Mouse (Mus musculus): ENCODE results near the gene Cbx3. TPM values are rescaled to one million over a fixed set of nuclear protein-coding genes. Genes with fewer than 3 reads are reported as not detected.

Cbx3 gene
- total RNA-seq (2021): 107 and 114 TPM in 2 replicates
- long read RNA-seq, transcript Cbx3-206 (2 exons, 308 nt): minor isoform, 9 of 148 reads
- long read RNA-seq, transcript Cbx3-201 (6 exons, 1,889 nt): major isoform, 125 of 148 reads
- long read RNA-seq, partial matches to known transcripts: 6 of 148 reads
- long read RNA-seq, other reads (novel, unspliced or antisense): 5 of 148 reads

DNA sequence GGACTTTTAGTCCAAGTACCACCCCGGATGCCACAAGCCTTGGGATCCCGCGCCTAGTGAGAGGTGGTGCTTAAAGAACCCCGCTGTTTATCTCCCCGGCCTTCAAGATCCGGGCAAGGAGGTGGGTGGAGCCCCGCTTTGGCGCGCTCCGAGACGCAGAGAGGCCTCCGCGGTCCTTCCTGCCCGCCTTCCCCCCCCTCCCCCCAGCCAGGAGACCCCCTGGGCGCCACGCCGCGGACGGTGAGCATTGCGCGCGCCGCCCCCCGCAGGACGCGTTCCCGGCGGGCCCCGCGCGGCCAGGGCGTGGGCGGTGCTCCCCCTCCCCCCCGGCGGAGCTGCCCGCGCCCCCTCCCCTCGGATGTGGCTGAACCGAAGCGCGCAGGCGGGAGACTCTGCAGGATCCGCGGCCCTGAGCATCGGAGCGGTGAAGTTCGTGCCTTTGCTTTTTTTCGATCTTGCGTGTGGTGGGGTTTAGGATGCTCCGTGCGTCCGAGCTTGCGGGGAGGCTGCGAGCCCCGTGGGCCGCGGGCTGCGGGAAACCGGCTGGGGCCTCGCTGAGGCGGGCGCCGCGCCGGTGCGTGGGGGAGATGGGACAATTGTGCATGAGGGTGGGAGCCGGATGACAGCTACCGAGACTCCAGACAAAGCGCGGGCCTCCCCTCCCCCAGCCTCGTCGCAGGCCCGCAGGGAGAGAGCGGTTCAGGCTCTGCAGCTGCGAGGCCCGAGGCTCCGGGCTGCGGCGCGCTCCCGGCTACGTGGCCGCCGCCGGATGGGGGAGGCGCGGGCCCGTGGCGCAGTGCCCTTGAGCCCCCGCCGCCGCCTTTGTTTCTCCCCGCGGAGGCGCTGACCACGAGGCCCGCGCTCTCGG, at the start of gene Cbx3:
TSS of gene Cbx3 (plus strand) at position 50 of the 868 bp plus-strand sequence.
- DNase-seq: peak; percentile 85

DNA sequence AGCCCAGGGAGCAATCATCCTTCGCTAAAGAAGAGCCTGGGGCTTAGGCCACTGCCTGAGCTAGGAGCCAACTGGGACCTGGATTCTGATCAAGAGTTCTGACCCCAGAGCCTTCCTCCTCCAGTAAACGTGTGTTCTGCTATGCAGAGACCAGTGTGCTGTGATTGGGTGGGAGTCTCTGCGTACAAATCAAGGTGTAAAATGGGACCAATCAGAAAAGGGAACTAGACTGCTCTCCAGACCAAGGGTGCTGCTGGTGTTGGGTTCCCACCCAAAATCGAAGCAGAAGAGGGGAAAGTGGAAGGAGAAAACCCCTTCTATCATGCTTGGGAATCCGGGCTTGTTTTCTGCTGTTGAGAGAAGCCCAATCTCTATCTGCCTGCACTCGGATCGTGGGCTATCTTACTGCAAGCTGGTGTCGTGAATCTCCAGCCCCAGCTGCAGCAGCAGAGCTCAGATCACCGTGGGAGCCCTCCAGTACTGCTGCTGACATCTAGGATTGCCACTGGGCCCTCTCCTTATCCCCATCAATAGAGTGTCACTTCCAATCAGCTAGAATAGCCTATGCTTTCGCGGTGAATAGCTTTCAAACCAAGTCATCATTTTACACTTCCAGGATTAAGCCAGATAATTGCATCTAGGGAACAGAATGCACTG, 46.6 kb upstream of the Cbx3 start:
- no peak for DNase-seq

DNA sequence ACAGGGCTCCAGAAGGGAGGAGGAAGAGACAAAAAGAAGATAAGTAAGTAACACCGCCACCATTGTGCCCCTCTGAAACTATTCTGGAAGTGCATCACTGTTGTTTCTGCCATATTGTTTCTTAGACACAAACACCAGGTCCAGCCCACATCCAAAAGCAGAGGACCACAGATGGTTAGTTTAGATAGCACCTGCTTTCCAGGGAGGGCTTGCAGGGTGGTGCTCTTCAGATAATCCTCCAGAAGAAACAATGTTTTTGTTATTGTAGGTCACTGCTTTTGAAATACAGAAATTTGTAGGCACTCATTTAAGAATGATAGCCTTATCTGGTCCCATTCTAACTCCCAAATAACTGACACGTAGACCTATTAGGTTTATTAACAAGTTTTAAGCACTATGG, 45.6 kb upstream of the Cbx3 start:
- no peak for DNase-seq

DNA sequence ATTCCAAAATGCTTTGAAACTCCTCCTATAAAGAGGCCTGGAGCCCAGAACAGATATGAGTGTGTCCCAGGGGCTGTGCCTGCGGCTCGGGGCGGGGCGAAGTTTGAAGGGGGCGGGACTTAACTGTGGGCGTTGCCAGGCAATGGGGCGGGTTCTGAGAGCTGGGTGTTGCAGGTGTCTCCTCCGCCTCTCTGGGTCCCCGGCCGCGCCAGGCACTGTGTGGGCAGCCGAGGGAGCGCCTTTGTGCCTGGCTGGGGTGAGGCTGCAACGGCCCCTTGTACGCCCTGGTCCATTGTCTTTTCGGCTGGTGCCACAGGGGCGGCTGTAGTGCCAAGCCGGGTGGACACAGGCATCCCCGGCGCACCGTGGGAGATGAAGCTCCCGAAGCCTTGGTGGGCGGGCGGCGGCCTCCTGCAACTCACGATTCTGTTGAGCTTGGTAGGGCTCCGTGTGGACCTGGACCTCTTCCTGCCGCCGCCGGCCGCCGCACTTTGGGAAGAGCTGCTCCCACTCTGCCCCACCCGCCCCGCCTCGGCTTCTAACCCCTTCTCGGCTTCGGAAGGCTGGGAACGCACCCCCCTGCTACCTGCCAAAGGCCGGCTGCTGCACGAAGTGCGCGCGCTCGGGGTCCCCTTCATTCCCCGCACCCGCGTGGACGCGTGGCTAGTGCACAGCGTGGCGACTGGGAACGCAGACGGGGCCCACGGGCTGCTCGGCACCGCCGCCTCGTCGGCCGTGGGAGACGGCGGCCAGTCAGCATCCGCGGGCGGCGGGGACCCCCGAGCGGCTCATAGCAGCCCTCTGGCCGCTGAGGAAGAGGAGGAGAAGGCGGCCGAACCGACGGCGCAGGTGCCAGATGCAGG, 37.4 kb upstream of the Cbx3 start, which contains the start of gene Nfe2l3:
TSS of gene Nfe2l3 (plus strand) at position 136 of the 863 bp plus-strand sequence.
- DNase-seq: peak; percentile 66

DNA sequence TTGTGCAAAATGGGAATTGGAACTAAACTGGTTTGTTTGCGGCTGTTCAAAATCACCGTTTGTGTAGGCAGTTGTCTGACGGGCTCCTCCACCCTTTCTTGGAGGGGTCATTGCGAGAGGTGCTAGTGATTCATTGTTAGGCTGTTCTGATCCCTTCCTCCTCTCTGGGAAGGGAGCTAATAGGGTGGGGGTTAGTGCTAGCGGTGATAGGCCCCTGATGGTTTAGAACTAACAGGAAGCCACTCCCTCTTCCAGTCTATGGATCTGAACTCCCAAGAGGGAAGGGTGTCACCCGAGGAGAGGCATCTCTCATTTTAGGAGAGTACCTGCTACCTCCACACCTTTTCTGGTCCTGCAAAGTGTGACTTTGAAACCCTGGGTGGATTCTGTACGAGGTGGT, 35.9 kb upstream of the Cbx3 start:
- no peak for DNase-seq

DNA sequence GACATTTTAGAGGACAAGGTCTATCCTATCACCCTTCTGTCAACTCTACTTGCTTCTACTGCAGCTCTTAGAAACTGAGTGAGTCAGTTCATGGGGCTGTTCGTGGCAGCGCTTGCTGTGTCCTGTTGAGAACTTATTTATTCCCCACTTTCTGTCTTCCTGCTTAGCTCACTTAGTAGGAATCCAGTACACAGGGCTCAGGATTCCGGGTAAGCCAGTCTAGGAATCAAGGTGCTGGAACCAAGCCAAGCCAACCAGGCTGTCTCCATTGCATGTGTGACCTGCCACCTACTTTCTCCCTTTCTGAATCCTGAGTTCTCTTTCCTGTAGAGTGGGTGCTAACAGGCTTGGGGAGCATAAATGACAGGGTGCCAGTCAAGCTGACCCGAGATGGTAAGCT, 32.5 kb upstream of the Cbx3 start:
- peak; percentile 30 for DNase-seq

DNA sequence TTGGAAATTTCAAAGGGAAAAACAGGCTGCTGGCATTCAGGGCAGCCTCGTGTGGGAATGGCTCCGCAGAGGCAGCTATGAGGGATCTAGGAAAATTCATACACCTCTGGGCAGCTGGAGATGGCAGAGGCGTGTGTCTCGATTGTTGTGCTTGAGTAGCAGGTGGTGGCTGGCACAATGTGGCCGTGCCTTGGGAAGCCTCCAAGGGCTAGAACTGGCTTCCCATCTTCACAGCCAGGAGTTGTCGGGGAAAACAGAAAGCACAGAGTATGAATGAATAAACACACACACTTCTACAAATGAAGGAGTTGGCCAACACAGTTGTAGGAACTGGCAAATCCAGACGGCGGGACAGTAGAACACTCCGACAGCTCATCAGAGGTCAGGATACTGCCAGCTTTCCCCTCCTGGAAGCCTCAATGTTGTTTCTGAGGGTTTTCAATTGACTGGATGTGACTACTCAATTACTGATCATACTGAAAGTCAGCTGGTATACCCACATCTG, 31.3 kb upstream of the Cbx3 start:
- no peak for DNase-seq

DNA sequence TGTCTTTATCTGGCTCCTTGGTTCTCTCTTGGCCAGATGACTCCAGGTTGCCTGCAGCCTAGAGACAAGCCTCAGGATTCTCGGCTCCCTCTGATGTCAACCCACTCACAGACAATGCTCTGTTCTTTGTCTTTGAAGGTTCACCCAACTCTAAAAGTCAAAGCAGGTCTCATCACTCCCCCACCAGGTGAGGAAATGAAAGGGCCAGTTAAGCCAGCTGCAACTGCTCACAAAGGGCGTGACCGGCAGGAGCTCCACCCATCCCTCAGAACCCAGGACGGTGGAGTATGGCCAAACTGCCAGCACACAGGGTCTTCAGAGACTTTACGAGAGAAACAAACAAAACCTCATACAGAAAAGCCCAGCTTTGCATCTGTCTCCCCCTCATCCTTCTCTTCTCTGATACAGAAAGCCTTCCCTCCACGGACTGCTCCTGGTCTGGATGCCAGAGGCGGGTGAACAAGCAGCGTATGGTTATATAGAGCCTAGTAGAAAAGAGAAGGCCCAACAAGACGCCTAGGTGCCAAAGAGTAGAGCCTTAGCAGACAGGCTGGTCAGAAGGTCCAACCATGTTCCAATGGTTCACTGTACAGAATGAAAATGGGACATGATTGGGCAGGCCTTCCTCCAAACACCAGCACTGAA, 27.8 kb upstream of the Cbx3 start:
- DNase-seq: no peak

DNA sequence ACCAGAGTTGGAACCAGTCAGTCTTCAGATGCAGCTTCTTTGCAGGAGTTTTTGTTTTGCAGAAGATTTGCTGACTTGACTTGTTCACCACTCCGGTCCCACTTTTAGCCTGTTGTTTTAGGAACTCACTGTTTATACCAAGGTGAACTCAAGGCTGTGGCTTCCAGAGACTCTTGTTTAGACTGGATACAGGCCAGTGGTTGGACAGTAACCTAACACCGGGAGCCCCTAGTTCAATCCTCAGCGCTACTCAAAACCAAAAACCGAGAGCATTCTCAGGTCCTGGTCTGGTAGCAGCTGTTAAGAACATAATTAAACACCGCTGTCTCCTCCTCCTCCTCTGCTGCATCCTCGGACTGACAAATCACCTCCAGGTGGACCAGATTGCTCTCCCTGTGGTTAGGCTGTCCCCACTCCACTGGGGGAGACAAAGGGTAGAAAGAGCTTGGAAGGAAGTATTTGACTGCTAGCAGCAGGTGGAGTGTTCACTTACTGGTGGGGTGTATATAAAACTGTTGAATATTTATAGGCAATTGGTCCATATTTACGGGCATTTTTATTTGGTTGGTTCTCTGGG, 17.1 kb upstream of the Cbx3 start:
- no peak for DNase-seq

DNA sequence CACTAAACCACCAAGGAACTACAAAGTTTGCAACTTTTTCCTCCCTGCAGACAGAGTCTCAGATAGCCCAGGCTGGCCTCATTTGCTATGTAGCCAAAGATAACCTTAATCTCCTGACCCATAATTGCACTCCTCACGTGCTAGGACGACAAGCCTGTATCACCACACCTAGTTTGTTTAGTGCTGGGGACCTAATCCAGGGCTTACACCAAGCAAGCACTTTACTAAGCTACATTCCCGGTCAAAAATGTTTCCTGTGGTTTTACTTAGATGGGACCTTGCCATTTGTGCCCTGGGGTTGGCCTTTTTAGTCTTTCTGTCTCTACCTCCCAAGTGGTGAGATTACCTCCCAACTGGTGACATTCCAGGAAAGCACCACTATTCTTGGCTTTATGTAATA, 15.2 kb upstream of the Cbx3 start:
- DNase-seq: no peak

DNA sequence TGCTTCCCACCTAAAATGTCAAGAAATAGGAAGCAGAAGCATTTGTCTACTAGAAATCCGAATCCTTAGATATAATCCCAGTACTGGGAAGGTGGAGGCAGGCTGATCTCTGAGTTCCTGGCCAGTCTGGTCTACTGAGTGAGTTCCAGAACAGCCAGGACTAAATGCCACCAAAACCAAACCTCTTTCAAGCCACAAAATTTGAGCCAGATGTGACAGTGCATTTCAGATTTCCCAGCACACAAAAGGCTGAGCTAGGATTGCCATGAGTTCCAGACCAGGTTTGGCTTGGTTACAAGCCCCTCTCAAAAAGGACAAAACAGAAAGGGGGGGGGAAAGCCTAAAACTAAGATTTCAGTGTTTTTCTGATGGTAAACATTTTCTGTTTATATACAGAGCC, 14.0 kb upstream of the Cbx3 start:
- no peak for DNase-seq

DNA sequence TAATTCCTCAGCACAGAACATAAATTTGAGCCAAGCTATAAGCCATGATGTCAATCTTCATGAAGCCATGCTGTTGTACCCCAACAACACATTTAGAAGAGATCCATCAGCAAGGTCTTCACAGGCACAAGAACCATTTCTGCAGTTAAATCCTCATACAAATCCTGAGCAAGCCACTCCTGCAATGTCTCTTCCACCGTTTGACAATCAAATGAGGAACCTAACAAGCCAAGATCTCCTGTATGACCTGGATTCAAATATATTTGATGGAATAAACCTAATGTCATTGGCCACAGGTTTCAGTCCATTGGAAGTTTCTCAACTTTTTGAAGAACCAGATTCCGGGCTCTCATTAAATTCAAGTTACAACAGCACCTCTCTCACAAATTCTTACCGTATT, 12.9 kb upstream of the Cbx3 start:
- no peak for DNase-seq

DNA sequence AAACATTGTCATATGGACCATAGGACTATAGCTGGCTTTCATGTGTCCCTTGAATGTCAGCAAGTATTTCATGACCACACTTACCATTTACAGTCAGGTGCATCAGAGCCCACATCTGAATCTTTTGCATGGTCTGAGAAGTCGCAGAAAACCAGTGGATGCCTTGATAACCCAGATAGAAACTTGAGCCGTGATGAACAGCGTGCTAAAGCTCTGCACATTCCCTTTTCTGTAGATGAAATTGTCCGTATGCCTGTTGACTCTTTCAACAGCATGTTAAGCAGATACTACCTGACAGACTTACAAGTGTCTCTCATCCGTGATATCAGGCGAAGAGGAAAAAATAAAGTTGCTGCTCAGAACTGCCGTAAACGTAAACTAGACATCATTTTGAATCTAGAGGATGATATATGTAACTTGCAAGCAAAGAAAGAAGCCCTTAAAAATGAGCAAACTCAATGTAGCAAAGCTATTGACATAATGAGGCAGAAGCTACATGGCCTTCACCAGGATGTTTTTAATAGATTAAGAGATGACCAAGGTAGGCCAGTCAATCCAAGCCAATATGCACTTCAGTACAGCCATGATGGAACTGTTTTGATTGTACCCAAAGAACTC, 12.3 kb upstream of the Cbx3 start:
- no peak for DNase-seq

DNA sequence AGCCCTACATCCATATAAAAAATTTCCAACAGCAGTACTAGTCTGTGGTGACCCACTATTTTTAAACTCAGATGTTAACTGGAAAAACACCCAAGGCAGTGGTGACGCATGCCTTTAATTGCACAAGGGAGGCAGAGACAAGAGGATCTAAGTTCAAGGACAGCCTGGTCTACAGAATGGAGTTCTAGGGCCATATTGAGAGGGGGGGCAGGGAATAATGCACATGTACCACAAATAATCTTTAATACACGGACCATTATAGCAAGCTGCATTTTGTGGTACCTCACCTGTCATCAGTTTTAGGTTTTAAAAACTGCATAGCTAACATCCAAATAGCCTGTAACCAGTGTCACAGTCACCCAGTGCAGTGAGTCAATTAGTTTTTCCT, 11.2 kb upstream of the Cbx3 start:
- peak; percentile 17 for DNase-seq

DNA sequence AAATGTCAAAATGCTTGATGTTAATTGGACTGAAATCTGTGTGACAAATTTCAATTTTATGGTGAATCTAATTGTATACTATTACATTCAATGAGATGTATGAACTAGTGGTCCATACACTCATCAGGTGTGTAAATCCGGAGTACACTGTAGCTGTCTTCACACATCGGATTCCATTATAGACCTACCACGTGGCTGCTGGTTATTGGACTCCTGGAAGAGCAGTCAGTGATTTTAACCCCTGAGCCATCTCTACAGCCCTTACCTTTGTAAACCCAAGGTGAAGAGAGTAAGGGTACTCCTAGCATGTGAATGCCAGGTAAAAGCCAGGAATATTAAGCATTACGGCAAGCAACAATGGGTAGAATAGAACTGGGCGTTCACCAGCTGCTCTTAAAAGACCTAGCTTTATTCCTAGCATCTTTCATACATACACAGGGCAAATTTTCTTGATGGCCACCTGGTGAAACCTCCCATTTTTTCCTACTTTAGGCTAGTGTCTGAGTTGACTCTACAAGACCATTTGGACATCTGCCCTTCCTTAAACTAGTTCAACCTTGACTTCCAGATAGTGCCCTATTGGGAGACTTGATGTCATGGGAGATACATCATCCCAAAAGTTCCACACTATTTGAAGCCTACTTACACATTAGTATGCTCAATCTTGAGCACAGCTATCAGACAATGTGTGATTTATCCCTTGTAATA, 10.7 kb upstream of the Cbx3 start:
- no peak for DNase-seq

DNA sequence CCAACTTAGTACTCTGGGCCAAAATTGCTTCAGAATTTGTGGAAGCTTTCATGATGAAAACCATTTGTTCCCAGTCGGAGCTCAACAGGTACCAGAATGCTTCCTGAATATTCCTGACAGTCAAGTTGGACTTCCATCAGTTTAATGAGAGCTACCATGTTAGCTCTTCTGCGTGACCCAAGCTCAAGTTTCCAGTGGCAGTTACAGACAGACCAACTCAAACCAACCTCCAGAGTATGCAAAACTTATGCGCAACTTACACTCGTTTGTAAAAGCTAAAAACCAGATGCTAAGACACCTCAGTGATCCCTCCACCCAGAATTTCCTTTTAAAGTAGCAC, 10.2 kb upstream of the Cbx3 start:
- no peak for DNase-seq

DNA sequence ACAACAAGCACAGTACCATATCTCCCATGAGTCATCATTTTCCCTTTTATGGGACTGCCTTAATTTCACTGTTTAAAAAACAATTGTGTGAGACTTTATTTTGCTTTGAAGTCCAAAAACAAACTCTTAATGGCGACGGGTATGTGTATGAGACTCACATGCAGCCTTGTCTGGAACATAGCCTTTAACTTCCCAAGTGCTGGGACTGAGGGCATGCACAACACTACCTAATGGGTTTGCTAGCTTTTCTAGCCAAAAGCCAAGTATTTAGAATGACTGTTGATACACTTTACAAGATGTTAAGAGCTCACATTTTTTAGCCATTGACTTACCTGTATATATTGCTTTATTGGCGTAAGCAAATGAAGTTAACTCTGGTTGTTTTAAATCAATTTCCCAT, 9.8 kb upstream of the Cbx3 start:
- DNase-seq: no peak

DNA sequence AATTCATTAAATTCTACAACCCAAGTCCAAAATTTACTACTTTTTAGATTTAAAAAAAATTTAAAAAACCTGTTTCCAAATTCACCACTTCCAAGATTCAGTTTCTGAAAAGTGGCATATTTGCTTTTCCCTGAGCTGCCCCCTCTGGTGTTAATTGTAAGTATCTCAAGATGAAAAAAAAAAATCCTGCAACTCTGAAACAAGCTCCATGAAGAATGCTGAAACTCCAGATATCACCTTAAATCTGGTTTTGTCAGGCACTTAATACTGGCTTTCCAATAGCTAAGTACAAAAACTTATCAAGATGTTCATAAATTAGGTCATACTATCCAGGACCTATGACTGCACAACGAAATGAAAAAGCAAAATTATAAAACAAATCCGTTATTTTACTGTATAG, 2.5 kb upstream of the Cbx3 start:
- DNase-seq: no peak

DNA sequence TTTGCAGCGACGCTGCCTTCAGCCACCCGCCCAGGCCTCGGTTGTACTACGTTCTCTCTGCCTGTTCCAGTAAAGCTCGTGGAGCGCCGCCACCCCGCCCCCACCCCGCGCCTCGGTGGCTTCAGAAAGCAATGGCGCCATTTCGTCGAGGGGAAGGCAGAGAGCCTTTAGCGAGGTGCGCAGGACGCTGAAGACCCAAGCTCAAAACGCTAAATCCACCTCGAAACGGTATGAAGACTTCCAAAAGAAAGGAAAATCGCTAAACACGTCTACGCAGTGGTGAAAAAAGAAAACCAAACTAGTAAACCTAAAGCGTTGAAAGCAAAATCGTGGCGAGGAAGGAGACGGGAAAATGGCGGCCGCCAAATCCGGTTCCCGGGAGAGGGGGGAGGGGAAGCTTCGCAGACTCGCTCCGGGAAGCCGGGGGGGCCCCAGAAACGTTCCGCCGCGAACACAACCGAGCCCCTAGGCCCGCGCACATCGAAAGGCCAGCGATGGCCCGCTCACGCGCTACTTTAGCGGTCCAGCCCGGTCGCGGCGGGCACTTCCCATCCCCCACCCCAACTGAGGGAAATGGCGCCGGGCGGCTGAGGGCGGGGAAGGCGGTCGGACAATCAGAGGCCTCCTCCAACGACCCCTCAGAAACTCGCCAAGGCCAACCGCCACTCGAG, 1.1 kb upstream of the Cbx3 start:
- peak; percentile 74 for DNase-seq

All from adrenal gland, postnatal 25 days (tissue).